Mouse (Mus musculus) embryonic facial prominence, embryonic 12.5 days (tissue): ENCODE data around the gene Ms4a4d. TPM values are rescaled to one million over a fixed set of nuclear protein-coding genes. Genes with fewer than 3 reads are reported as not detected.
"Not testable (repeated sequence)": the region's sequence is repeated elsewhere in the genome, so short reads cannot be mapped to it uniquely, and the experiment has no call there.

ENCODE experiments used
- ATAC-seq: fragments of 200-750 bp; cut with Nextera tagmentation; 2 replicates; pipeline ENCODE4 v1.8.0; 2017; ENCODE audit not compliant: insufficient number of reproducible peaks, insufficient read depth, low FRiP score, low TSS enrichment
- H3K27ac ChIP-seq: fragments of 300-500 bp; sonication (generic); 2 replicates; pipeline ENCODE4 v1.5.1; 2016; ENCODE audit warnings: mild to moderate bottlenecking
- H3K27me3 ChIP-seq: fragments of 300-500 bp; sonication (generic); 2 replicates; pipeline ENCODE4 v1.6.1; 2016; ENCODE audit warnings: mild to moderate bottlenecking, moderate library complexity
- H3K36me3 ChIP-seq: fragments of 300-500 bp; sonication (generic); 2 replicates; pipeline ENCODE4 v1.6.1; 2016; ENCODE audit warnings: mild to moderate bottlenecking
- H3K4me1 ChIP-seq: fragments of 300-500 bp; sonication (generic); 2 replicates; pipeline ENCODE4 v1.6.1; 2016
- H3K4me2 ChIP-seq: fragments of 300-500 bp; sonication (generic); replicated peaks from 2 replicates; pipeline ENCODE4 v1.6.1; 2016; ENCODE audit warnings: mild to moderate bottlenecking, moderate library complexity
- H3K4me3 ChIP-seq: fragments of 300-500 bp; sonication (generic); 2 replicates; pipeline ENCODE4 v1.5.1; 2016; ENCODE audit warnings: mild to moderate bottlenecking
- H3K9ac ChIP-seq: fragments of 300-500 bp; sonication (generic); 2 replicates; pipeline ENCODE4 v1.6.1; 2016; ENCODE audit warnings: mild to moderate bottlenecking, moderate library complexity
- H3K9me3 ChIP-seq: fragments of 300-500 bp; sonication (generic); 2 replicates; pipeline ENCODE4 v1.6.1; 2016; ENCODE audit warnings: mild to moderate bottlenecking, moderate library complexity
- WGBS: fragments of 180-500 bp; shearing (Covaris S2); methylation state at CpG from one replicate; pipeline ENCODE4 v1.1.7; 2016; 5-methylcytosine and 5-hydroxymethylcytosine counted together
- polyA plus RNA-seq: library from polyadenylated mRNA; unstranded; fragments of >200 nt; fragmentation: Nextera tagmentation; extraction: Ambion mirVana; gene quantifications from 2 replicates; pipeline ENCODE4 v1.2.1, GENCODE M21; 2016

Gene Ms4a4d
- polyA plus RNA-seq, 1 experiment from 2014 or later, result 1.6 TPM

DNA sequence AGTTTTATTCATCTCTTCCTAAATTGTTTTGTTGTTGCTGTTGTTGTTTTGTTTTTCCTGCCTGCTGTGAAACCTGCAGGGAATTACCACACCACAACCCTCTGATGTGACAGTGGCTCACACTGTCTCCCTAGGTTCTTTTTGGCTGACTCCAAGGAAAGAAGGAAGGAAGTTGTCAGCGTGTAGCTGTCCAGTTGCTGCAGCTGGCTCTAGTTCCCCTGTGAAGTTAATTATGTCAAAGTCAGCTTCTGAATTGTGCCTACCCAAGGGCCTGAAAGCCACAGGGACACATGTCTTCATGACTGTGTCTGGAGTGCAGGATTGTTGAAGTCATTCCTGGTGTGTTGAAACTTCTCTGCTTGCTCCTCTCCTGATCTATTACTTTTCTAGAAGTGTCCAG lies 19.2 kb upstream of the Ms4a4d start:
- H3K4me2 ChIP-seq, H3K27me3 ChIP-seq, H3K4me1 ChIP-seq, H3K27ac ChIP-seq, ATAC-seq, H3K9me3 ChIP-seq, H3K4me3 ChIP-seq, H3K9ac ChIP-seq, H3K36me3 ChIP-seq: not testable (repeated sequence)
- WGBS, result 36% methylated on average over 1 of the region's 1 CpGs

DNA sequence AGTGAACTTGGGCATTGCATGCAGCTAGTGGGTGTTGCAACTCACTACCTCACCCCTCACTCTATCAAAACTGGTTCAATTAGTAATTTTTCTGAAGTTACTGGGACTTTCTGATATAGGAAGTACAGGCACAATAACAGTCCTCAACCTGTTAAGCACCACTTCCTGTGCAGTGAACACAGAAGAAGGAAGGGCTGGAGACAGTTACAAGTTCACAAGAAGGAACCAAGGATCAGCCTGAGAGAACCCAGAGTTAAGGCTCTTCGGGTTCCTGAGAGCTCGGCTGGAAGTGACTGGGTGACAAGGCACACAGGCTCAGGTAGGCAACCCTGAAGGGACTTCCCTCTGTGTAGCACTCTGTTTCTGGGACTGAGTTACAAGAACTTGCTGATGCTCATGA lies 18.2 kb upstream of the Ms4a4d start:
- ATAC-seq, H3K27me3 ChIP-seq, H3K9me3 ChIP-seq, H3K9ac ChIP-seq, H3K4me2 ChIP-seq, H3K4me3 ChIP-seq, H3K27ac ChIP-seq, H3K36me3 ChIP-seq, H3K4me1 ChIP-seq: not testable (repeated sequence)
- WGBS, result 85% methylated on average over 2 of the region's 2 CpGs

DNA sequence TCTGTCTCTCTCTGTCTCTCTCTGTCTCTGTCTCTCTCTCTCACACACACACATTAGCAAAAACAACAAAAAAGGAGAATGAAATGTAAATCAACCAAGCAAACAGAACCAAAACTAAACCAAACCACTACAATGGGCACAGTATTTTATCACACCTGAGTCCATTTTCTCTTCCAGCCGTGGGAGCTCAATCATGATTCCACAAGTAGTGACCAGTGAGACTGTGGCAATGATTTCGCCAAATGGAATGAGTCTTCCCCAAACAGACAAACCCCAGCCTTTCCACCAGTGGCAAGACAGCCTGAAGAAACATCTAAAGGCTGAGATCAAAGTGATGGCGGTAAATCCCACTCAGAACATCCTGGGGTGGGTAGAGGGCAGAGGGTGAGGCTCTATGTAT lies 16.5 kb upstream of the Ms4a4d start:
- Histone ChIP-seq H3K4me2 (no peak overlapping the region), H3K9me3 (no peaks in the 10 kb centered on the region), H3K36me3 (no peaks in the 10 kb centered on the region), H3K4me1 (no peaks in the 10 kb centered on the region), H3K27me3 (no peaks in the 10 kb centered on the region), H3K4me3 (no peak overlapping the region), H3K27ac (no peak overlapping the region), H3K9ac (no peak overlapping the region)
- 82% methylated on average over 3 of the region's 3 CpGs for WGBS
- ATAC-seq, result no peak

DNA sequence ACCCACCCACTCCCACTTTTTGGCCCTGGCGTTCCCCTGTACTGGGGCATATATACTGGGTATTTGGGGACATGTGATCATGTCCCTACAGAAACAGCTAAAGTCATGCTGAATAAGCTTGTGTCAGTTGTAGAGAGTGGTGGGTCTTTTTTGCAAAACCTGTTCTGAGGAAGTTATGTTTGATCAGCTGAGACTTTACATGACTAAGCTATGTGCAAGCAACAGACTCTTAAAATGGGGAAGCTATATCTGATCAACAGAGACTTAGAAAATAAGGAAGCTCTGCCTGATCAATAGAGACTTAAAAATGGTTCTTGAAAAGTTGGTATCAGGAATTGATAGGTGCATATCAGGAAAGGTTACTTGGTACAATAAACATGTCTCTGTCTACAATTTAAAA lies 3.2 kb upstream of the Ms4a4d start:
- H3K27me3 ChIP-seq, result no peaks in the 10 kb centered on the region
- H3K4me2 ChIP-seq, result no peak overlapping the region
- no peak overlapping the region for H3K27ac ChIP-seq
- no peak overlapping the region for H3K9ac ChIP-seq
- ATAC-seq, result no peak
- no peaks in the 10 kb centered on the region for H3K9me3 ChIP-seq
- H3K4me1 ChIP-seq, result no peaks in the 10 kb centered on the region
- no peaks in the 10 kb centered on the region for H3K36me3 ChIP-seq
- WGBS, result 91% methylated on average over 1 of the region's 1 CpGs
- H3K4me3 ChIP-seq, result no peak overlapping the region

DNA sequence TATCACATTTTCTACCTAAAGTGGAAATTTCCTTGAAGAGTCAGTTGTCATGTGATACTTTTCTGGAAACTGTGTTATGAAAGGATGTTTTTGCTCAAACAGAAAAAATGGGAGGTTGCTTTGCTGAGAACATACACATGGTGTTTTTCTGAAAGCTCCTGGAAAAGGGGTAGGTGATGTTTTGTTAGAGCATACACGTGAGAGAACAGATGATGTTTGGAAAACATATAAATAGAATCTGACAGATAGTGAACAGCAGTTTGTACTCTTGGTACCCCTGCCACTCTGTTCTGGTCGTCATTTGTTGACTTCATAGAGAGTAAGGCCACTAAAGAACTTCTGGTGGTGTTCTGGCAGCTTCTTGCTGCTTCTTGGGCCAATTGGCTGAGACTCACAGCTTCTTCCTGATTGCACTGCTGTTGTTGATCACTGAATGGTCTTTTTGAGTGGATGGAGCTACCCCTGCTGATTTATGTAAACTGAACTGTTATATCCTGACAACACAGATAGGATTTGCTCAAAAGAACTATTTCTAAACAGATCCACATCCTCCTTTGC lies 2.6 kb upstream of the Ms4a4d start:
- no peaks in the 10 kb centered on the region for H3K36me3 ChIP-seq
- H3K4me3 ChIP-seq, result no peak overlapping the region
- ATAC-seq, result no peak
- H3K4me2 ChIP-seq, result no peak overlapping the region
- no peak overlapping the region for H3K27ac ChIP-seq
- H3K27me3 ChIP-seq, result no peaks in the 10 kb centered on the region
- no peaks in the 10 kb centered on the region for H3K9me3 ChIP-seq
- WGBS, result 65% methylated on average over 2 of the region's 2 CpGs
- no peaks in the 10 kb centered on the region for H3K4me1 ChIP-seq
- no peak overlapping the region for H3K9ac ChIP-seq

DNA sequence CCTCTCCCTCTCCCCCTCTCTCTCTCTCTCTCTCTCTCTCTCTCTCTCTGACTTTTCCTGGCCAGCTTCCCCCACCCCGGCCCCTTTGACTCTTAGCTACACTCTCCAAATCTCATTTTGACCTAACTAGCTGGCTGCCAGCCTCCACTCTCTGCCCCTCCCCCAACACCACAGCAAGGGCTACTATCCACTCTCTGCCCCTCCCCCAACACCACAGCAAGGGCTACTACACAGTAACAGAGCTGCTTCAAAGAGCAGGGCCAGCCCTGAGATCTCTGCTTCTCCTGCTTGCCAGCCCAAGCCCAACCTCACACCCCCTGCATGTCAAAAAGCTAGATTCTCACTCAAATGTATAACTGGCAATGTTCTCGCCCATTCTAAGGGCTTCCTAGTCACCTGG lies 735 bp downstream of the Ms4a4d start:
- H3K9ac ChIP-seq, result no peak overlapping the region
- H3K4me2 ChIP-seq, result no peak overlapping the region
- H3K27ac ChIP-seq, result no peak overlapping the region
- WGBS, result 33% methylated on average over 2 of the region's 2 CpGs
- no peak for ATAC-seq
- no peaks in the 10 kb centered on the region for H3K9me3 ChIP-seq
- H3K4me3 ChIP-seq, result no peak overlapping the region
- no peaks in the 10 kb centered on the region for H3K4me1 ChIP-seq
- H3K27me3 ChIP-seq, result no peaks in the 10 kb centered on the region
- H3K36me3 ChIP-seq, result no peaks in the 10 kb centered on the region

DNA sequence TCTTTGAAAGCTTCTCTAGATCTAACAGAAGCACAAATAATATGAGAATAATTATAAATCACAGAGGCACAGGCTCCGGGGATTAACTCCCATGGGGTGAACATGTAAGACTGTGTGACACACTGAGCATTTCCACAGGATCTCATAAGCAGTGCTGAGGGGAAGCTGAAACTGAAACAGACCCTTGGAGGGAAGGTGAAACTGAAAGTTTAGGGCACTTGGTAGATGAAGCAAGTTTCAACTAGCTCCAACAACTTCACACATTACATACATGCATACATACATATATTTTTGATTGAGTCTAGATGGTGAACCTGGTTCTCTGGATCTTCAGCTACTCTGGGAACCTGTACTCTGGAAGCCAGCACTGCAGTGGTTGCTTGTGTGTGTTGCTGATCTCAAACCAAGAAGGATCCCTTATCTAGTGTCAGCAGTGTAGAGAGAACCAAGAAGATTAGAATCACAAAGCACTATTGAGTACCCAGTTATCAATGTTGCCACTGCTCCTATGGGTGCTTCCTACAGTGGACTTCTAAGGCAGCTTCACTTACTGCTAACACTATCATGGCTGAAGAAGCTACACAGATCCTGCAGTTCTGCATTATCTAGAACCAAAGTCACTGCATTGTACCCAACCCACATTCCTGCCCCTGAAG lies 3.7 kb downstream of the Ms4a4d start:
- not testable (repeated sequence) for H3K4me1 ChIP-seq, H3K27ac ChIP-seq, H3K27me3 ChIP-seq, H3K4me2 ChIP-seq, H3K4me3 ChIP-seq, H3K9ac ChIP-seq, ATAC-seq, H3K36me3 ChIP-seq, H3K9me3 ChIP-seq
- 88% methylated on average over 1 of the region's 1 CpGs for WGBS

DNA sequence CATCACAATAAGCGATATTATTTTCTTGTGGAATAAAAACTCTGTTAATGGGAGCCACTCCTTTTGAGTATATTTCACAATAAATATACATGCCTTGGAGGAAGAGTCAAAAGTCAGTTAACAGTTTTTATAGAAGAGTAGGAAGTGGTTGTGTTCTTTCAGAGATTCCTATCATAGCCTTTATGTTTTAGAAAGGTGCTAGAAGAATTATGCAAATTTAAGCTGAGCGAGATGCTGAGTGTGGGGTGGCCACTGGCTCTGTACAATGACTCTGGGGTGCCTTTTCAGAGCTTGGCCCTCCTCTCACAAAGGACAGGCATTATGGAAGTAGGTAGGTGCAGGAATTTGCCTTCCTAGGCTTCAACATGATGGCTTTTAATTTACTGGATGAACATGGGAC lies 7.8 kb downstream of the Ms4a4d start:
- H3K36me3 ChIP-seq, H3K27ac ChIP-seq, H3K9ac ChIP-seq, H3K9me3 ChIP-seq, H3K27me3 ChIP-seq, H3K4me3 ChIP-seq, ATAC-seq, H3K4me2 ChIP-seq, H3K4me1 ChIP-seq: not testable (repeated sequence)
- 85% methylated on average over 2 of the region's 2 CpGs for WGBS

DNA sequence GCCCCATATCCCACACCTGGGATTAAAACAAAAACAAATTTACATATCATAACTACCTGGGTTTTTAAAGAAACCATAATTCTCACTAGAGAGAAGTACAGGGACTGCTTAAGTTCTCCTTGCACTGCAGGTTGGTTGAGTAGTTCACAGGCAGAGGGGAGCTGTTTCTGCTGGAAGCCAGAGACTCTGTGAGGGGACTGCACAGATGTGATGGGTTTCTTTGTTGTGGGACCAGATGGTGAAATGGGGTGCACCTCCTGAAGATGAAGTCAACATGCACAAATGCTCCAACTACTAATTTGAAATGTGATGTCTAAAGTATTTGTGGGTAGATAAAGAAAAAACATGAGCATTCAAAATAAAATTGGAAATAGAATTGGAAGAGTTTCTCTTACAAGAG lies 11.3 kb downstream of the Ms4a4d start:
- H3K4me3 ChIP-seq, result no peak overlapping the region
- no peaks in the 10 kb centered on the region for H3K9me3 ChIP-seq
- ATAC-seq, result no peak
- H3K4me2 ChIP-seq, result no peak overlapping the region
- no peaks in the 10 kb centered on the region for H3K4me1 ChIP-seq
- H3K27ac ChIP-seq, result no peak overlapping the region
- no peak overlapping the region for H3K9ac ChIP-seq
- no peaks in the 10 kb centered on the region for H3K27me3 ChIP-seq
- H3K36me3 ChIP-seq, result no peaks in the 10 kb centered on the region

DNA sequence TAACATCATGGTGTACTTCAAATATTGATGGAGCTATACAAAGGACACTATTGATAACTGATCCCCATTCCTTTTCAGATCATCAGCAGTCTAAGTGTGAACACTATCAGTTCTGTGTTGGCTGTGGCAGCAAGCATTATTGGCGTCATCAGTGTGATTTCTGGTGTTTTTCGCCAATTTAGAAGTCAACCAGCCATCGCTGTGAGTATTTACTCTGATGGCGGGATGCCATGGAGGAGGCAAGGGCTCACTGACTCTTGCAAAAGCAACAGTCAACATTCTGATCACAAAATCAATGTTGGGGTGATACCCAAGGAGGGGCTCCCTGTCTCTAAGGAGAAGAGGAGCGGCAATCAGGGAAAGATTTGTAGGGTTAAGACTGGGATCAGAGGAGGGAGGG lies 18.1 kb downstream of the Ms4a4d start:
- WGBS, result 90% methylated on average over 5 of the region's 5 CpGs
- Histone ChIP-seq H3K9ac (no peak overlapping the region), H3K36me3 (no peaks in the 10 kb centered on the region)

DNA sequence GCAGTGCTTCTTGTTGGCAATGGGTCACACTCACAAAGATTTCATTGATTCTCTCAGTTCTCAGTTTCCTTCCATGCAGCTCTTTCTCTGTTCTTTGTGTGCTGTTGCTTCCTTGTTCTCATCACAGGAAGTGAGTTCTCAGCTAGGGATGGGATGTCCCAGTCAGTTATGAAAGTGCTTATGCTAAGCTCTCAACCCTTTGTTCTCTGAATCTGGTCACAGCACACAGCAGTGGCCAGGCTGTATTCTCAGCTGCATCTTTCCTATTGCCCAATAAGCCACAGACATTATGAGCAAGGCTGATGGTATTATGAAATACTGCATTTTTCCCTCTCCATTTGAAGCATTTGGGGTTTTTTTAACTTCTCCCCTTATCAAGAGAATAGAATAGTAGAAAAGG lies 23.0 kb downstream of the Ms4a4d start:
- ATAC-seq, H3K4me3 ChIP-seq: not testable (repeated sequence)

More for the DNA sequence above, 18.1 kb downstream of the Ms4a4d start:
- Histone ChIP-seq H3K27ac (no peak overlapping the region), H3K4me3 (no peak overlapping the region), H3K4me1 (no peaks in the 10 kb centered on the region), H3K27me3 (no peaks in the 10 kb centered on the region), H3K4me2 (no peak overlapping the region), H3K9me3 (no peaks in the 10 kb centered on the region)
- no peak for ATAC-seq

DNA sequence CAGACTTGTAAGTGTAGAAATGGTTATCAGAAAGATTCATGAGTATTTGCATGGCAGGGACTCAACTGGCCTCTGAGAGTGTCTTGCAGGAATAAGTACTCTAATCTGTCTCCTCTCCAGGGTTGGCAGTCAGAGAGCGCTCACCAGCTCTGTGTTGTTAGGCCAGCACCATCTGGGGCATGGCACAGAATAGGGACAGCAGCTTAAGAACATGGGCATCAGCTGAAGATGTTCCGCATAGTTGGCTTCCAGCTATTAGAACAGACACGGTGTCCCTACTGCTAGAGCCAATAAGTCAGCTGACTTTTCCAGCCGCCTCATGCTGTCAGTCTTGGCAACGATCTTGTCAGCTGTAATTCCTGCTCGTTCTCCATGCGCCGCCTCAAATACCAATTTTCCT lies 38.4 kb downstream of the Ms4a4d start:
- Histone ChIP-seq H3K36me3 (no peaks in the 10 kb centered on the region), H3K9ac (no peak overlapping the region), H3K4me3 (no peak overlapping the region), H3K9me3 (no peaks in the 10 kb centered on the region), H3K4me2 (no peak overlapping the region), H3K27me3 (no peaks in the 10 kb centered on the region), H3K27ac (no peak overlapping the region), H3K4me1 (no peaks in the 10 kb centered on the region)
- WGBS, result 85% methylated on average over 8 of the region's 8 CpGs
- no peak for ATAC-seq

More for the DNA sequence above, 23.0 kb downstream of the Ms4a4d start:
- H3K9me3 ChIP-seq, H3K9ac ChIP-seq, H3K27me3 ChIP-seq, H3K27ac ChIP-seq, H3K36me3 ChIP-seq, H3K4me1 ChIP-seq, H3K4me2 ChIP-seq: not testable (repeated sequence)

DNA sequence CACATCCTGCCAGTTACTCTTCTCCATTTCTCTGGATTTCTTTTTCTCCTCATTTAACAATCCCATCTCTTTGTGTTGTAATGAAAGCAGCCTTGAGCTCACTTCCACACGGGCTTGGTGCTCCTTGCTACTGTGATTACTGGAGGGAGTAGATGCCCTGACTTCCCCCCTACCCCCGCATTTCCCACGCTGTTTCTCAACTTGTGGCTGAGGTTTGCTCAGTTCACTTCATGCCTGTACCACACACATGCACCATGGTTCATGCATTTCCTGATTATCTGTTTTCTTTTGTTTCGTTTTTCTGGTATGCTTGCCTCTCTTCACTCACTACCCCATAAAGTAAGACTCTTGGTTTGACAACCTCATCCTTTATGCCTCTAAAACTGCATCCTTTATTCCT lies 52.6 kb downstream of the Ms4a4d start:
- 73% methylated on average over 4 of the region's 4 CpGs for WGBS
- Histone ChIP-seq H3K27me3 (no peaks in the 10 kb centered on the region), H3K4me3 (no peak overlapping the region), H3K36me3 (no peaks in the 10 kb centered on the region), H3K27ac (no peak overlapping the region), H3K9ac (no peak overlapping the region), H3K4me1 (no peaks in the 10 kb centered on the region), H3K4me2 (no peak overlapping the region), H3K9me3 (no peaks in the 10 kb centered on the region)
- no peak for ATAC-seq
